Mouse (Mus musculus): ENCODE measurements around the gene Daglb.
"Not testable (repeated sequence)": the region's sequence is repeated elsewhere in the genome, so short reads cannot be mapped to it uniquely, and the experiment has no call there.

Gene Daglb

DNA sequence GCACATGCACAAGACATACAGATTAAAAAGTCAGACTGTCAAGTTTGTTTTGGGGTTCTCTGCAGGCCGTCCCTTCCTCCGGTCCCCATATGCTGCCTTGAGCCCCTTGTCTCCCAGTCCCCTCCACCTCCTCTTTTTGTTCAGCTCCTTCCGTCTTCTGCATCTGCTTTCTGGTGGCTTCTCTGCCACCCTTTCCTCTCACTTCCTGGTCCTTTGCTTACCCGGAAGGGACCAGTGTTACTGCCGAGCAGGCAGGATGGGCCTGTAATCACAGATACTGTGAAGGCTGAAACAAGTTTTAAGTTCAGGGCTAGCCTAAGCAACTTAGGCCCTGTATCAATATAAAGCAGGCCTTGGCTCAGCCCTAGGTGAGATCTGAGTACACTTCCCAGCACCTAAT is 23.6 kb downstream of the Daglb start:
- no peak for DNase-seq

GRCm38 (mm10) chr5:143489749-143490342 is 25.5 kb downstream of the Daglb start:
- no peak for DNase-seq

- DNase-seq = no peak
Observed at GRCm38 (mm10) chr5:143491736-143492135, 27.4 kb downstream of the Daglb start.

DNA sequence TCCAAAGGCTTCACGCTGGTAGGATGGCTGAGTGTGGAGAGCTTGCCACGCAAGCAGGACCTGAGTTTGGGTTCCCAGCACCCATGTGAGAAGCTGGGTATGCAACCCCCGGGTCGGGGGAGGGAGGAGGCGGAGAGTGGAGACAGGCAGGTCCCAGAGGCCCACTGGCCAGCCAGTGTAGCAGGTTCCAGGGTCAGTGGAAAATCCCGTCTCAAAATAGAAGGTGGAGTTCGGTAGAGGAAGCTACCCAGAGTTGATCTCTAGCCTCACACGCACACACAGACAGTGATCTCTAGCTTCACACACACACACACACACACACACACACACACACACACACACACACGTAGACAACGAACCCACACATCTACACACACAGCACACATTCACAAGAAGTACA is 28.8 kb downstream of the Daglb start:
- no peak for DNase-seq

GRCm38 (mm10) chr5:143495708-143496107 is 31.3 kb downstream of the Daglb start:
- no peak for DNase-seq

DNA sequence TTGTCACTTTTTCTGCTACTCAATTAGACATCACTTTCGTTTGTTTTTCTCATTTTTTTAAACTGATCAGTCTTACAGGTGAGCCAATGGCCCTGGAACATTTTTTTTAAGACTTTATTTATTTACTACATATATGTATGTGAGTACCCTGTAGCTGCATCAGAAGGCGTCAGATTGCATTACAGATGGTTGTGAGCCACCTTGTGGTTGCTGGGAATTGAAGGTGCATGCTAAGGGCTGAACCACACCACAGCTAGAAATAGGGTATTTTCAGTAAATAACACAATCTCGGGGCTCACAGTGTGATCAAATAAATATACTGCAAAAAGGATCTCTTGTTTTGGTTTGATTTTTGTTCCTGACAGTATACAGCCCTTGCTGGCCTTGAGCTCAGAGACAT is 33.1 kb downstream of the Daglb start:
- no peak for DNase-seq

GRCm38 (mm10) chr5:143499197-143499596 is 34.8 kb downstream of the Daglb start:
- no peak for DNase-seq

GRCm38 (mm10) chr5:143499686-143500085 is 35.3 kb downstream of the Daglb start:
- DNase-seq = no peak

- DNase-seq = not testable (repeated sequence)
Observed at GRCm38 (mm10) chr5:143500711-143501110, 36.3 kb downstream of the Daglb start.

- no peak for DNase-seq
Observed at GRCm38 (mm10) chr5:143501140-143501539, 36.8 kb downstream of the Daglb start.

DNA sequence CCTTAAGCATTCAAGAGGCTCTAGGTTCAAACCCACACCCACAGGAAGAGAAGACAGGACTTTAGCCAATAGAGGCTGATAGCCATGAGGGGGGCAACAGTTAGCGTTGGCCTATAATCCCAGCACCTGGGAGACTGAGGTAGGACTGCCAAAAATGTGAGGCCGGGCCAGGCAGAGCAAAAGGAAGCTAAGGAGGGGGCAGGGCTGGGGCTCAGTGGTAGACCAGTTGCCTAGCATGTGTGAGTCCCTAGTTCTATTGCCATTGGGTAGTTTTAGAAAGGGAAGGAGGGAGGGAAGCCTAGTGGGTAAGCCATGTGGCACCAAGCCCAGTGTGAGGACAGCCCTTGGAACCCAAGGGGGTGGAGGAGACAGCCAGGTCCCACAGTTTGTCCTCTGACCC is 37.3 kb downstream of the Daglb start:
- DNase-seq = no peak

- DNase-seq = no peak
Observed at GRCm38 (mm10) chr5:143502899-143503557, 38.6 kb downstream of the Daglb start.

- DNase-seq = no peak
Observed at GRCm38 (mm10) chr5:143503740-143504139, 39.4 kb downstream of the Daglb start.

DNA sequence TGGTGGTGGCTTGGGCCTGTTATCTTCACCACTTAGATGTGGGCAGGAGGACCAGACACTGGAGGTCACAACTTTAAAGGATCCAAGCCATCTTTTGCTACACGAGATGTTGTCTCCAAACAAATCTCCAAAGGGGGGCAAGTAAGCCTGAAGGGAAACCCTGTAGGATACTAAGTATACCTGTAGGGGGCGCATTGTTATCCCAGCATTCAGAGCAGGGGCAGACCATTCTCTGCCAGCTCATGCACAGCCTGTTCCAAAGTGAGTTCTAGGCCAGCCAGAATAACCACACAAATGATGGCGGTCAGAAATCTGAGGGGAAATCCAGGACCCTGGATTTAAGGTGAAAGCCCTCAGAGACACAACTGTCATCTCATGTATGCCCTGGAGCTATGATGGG is 40.1 kb downstream of the Daglb start:
- no peak for DNase-seq

GRCm38 (mm10) chr5:143505056-143505455 is 40.7 kb downstream of the Daglb start:
- DNase-seq = no peak

DNA sequence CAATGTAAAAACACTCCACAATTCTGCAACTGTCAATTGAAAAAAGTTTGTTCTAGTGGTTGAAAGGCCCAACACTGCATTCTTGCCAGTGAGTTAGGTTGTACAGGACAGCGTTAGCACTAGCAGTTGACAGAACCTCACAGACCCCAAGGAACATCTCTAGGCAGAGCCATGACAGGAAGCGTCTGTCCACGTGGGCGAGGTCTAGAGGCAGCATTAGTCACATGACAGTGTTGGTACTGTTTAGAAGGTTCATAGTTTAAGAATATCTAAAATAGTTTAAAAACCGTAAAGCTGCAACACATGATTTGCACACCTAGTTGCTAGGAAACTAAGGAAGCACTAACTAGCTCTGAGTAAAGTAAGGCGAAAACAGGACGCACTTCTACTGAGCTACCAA is 41.2 kb downstream of the Daglb start:
- no peak for DNase-seq

GRCm38 (mm10) chr5:143509294-143509693 is 44.9 kb downstream of the Daglb start:
- no peak for DNase-seq

DNA sequence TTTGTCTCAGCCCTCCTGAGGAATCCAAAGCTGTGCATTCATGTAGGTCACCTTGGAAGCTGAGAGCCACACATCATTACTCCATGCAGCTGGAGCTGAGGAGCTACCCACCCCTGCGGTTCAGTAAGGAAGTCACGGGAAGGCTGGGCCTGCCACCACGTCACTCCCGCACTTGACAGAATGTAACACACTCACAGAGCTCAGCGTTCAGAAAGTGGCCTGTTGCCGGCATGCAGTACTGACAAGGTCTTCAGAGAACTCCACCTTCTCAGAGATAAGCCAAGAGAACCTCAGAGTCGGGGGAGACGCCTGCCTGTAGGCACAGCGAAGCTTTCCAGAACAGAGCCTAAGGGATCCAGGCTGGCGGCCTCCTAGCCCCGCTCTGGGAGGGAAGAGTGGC is 45.4 kb downstream of the Daglb start:
- no peak for DNase-seq

DNA sequence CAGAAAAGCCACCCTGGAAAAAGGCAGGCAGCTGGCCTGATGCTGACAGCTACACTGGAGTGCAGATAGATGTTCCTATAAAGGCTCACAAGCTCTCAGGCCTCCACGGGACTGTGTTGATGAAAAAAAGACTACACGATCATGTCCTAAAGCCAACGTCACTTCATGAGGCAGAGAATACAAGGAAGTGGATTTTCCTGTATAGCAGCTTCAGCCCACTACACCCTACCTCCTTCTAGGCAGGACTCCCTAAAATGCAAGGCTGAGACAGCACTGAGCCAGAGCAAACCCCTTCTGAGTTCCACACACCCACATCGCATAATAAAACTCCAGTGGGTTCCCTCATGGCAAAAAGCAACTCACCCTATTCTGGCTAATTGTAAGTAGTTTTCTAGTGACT is 47.2 kb downstream of the Daglb start:
- DNase-seq = no peak

DNA sequence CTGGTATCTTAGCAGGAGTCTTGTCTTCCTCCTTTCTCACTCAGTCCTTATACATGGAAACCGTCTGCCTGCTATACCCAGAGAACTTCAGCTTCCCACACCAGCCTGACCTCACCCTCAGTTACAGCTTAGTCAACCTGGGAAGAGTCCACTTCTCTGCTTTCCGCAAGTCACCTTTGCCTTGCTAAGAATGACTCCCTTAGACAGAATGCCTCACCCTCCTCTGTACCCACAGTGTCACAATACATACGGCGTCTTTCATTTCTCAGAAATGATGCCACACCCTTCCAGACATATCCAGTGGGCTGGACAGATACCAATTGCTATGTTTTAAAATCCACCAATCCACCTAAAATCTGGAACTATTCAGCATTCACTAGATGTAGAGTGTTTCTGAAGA is 47.9 kb downstream of the Daglb start:
- no peak for DNase-seq

DNA sequence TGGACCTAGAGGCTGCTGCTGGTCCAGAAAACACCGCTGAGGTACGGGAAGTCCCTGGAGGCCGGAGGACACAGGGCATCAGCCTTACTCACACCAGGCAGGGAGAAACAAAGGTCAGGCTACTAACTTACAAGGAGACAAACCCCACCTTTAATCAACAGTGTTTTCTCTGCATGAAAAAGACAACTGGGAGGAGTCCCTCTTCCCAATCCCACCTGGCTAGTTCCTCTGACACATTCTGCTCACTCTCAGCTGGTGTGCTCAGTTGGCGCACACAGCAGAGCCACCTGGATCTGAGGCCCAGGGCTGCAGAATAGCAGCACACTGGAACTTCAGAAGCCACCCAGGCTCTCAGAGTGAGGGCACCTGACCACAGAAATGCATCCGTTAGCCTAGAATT is 50.5 kb downstream of the Daglb start:
- DNase-seq = no peak

GRCm38 (mm10) chr5:143517005-143517404 is 52.6 kb downstream of the Daglb start:
- no peak for DNase-seq

DNA sequence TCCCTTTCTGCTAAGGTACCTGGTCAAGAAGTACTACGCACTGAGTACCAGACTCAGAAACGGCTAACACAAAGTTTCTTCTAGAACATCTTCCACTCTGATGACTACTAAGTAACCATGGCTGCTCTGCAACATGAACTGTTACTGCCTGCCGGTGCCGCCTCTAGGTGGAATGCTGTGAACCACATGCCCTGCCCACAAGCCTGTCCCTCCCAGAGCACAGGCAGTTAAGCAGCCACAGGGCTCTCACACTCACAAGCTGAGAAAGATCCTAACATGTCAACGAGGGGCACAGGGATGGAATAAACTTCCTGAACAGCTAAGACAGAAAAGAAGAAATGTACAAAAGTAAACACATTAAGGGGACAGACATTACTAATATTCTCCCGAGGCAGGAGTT is 53.1 kb downstream of the Daglb start:
- no peak for DNase-seq

- no peak for DNase-seq
Observed at GRCm38 (mm10) chr5:143518045-143518591, 53.7 kb downstream of the Daglb start.

- no peak for DNase-seq
Observed at GRCm38 (mm10) chr5:143520415-143520814, 56.0 kb downstream of the Daglb start.
